Mouse (Mus musculus): Measurements from ENCODE around the gene Dnal1.

DNA sequence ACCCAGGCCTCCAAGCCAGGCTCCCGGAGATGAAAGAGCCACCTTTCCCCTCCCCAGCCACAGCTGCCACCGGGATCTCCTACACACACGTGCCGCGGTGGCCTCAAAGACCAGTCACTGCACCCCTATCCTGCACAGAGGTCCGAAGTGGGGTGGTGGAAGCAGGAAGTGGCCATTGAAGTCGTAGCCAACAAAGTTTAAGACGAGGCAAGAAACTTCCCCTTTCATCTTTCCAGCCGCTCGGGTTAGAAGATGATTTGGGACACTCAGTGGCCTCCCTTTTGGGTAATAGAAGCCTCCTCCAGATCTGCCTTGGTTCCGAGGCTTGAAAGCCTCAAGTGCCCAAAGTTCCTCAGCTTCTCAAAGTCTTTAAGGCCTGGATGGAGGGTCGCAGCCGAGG lies 78.1 kb downstream of the Dnal1 start:
- TF ChIP-seq POLR2A (IDR thresholded peaks at IDR 0.05; ENCODE audit: borderline replicate concordance, extremely low read depth, low read depth, low read length) = no peak
- no peak for TF ChIP-seq CTCF (IDR thresholded peaks at IDR 0.05; ENCODE audit: insufficient read depth, low read length)

Measured in lung, adult 2 months (tissue).